Mouse (Mus musculus): ENCODE measurements around the gene Acyp1. TPM values are rescaled to one million over a fixed set of nuclear protein-coding genes. Genes with fewer than 3 reads are reported as not detected.
A peak's percentile ranks its signal among the peaks of the same experiment; 100 is the strongest.

The Acyp1 gene
- polyA plus RNA-seq, 1 experiment from 2014 or later: 68.0 TPM

DNA sequence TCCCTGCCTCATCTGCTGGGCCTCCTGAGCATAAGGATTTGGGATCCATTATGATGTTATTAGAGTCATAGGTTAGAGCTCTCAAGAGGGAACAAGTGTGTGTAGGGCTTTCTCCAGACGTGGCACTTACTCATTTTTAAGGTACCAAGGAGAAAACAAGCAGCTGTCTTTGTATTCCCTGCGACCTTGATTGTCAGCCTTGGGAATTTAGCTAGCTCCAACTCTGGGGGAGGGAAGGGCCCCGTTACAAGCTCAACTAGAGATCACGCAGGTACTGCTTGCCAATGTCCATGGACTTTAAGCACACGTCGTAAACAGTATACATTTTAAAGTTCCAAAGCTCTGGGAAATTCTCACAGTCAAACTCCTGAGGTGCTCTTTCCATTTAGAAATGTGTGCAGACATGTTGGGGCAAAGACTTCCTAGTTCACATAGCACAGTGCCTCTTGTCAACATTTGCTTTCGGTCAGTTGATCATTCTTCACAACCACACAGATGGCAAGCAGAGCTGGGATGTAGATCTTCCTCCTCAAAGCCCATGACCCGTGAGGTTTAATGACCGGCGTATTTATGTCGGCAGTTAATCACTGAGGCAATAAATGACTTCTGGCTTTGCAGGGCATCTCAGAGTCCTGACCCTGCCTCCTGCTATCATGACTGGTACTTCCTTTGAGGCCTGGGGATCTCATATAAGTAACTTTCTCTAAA is 10.0 kb upstream of the Acyp1 start:
- no peak overlapping the region for H3K4me2 ChIP-seq
- no peak overlapping the region for H3K4me3 ChIP-seq (ENCODE audit: low read depth, low read length)
- H3K36me3 ChIP-seq (ENCODE audit: control insufficient read depth, insufficient read depth, low read length): peaks cover 10% of the 10 kb centered on the region
- H3K27ac ChIP-seq (ENCODE audit: low read depth, low read length): no peak overlapping the region
- whole genome bisulfite sequencing: 87% methylated on average over 11 of the region's 11 CpGs
- H3K27me3 ChIP-seq (ENCODE audit: control insufficient read depth, insufficient read depth, low read length): no peaks in the 10 kb centered on the region
- ATAC-seq (ENCODE audit: low FRiP score): no peak
- H3K9me3 ChIP-seq (ENCODE audit: control insufficient read depth, low read length): no peaks in the 10 kb centered on the region
- peak; percentile 80 for DNase-seq (ENCODE audit: low spot score, missing footprints)
- no peak overlapping the region for H3K9ac ChIP-seq (ENCODE audit: low read length)
- H3K4me1 ChIP-seq (ENCODE audit: control insufficient read depth, insufficient read depth, low read length): no peaks in the 10 kb centered on the region

DNA sequence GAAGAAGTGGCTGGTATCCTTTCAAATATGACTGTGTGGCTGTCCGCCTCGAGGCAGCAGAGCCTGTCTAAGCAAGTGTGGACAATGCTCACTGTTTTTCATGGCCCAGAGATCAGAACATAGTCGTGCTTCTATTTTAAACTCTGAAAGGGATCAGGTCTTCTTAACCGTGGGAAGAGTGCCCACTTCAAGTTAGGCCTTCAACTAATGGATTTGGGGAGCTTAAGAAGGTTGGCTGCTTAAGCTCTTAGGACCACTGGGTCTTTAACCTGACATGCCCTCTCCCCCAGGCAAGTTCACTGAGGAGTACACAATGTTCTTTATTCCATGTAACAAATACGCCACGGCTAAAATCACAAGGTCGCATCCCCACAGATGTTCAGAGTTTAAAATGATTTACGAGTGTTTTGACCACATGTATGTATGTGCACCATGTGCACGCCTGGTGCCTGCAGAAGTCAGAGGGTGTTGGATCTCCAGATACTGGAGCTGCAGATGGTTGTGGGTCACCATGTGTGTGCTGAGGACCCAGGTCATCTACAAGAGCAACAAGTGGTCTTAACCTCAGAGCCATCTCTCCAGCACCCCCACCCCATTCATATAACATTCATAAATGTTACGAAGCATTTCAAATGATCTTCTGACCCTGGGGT is 9.2 kb upstream of the Acyp1 start:
- Histone ChIP-seq H3K4me1 (ENCODE audit: control insufficient read depth, insufficient read depth, low read length) (no peaks in the 10 kb centered on the region), H3K9me3 (ENCODE audit: control insufficient read depth, low read length) (no peaks in the 10 kb centered on the region), H3K4me3 (ENCODE audit: low read depth, low read length) (no peak overlapping the region), H3K4me2 (no peak overlapping the region), H3K9ac (ENCODE audit: low read length) (no peak overlapping the region), H3K27me3 (ENCODE audit: control insufficient read depth, insufficient read depth, low read length) (no peaks in the 10 kb centered on the region), H3K36me3 (ENCODE audit: control insufficient read depth, insufficient read depth, low read length) (peaks cover 8% of the 10 kb centered on the region), H3K27ac (ENCODE audit: low read depth, low read length) (no peak overlapping the region)
- ATAC-seq (ENCODE audit: low FRiP score) (no peak), DNase-seq (ENCODE audit: low spot score, missing footprints) (peak; percentile 84)
- WGBS: 84% methylated on average over 10 of the region's 10 CpGs

DNA sequence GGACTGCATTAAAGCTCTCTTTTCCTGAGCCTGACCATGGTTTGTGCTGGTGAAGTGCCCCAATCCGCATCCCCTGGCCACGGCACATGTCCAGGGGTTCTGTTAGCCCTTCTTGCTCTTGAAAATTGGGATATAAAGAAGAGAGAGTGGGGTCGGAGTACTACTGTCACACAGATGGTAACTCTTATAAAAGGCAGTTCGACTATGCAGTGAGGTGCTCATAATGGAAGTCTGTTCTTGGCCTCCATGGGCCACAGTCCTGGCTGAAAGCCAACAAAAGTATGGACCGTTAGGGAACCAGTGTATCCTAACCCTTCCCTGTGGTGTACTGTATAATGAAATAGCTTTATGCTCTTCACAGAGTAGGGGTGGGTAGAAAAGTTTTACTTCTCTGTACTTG is 8.7 kb upstream of the Acyp1 start:
- no peak overlapping the region for H3K27ac ChIP-seq (ENCODE audit: low read depth, low read length)
- H3K4me1 ChIP-seq (ENCODE audit: control insufficient read depth, insufficient read depth, low read length): no peaks in the 10 kb centered on the region
- no peaks in the 10 kb centered on the region for H3K9me3 ChIP-seq (ENCODE audit: control insufficient read depth, low read length)
- no peak overlapping the region for H3K4me3 ChIP-seq (ENCODE audit: low read depth, low read length)
- peaks cover 5% of the 10 kb centered on the region for H3K36me3 ChIP-seq (ENCODE audit: control insufficient read depth, insufficient read depth, low read length)
- no peak overlapping the region for H3K9ac ChIP-seq (ENCODE audit: low read length)
- no peak overlapping the region for H3K4me2 ChIP-seq
- no peaks in the 10 kb centered on the region for H3K27me3 ChIP-seq (ENCODE audit: control insufficient read depth, insufficient read depth, low read length)
- 92% methylated on average over 5 of the region's 5 CpGs for WGBS
- DNase-seq (ENCODE audit: low spot score, missing footprints) (peak; percentile 83), ATAC-seq (ENCODE audit: low FRiP score) (no peak)

DNA sequence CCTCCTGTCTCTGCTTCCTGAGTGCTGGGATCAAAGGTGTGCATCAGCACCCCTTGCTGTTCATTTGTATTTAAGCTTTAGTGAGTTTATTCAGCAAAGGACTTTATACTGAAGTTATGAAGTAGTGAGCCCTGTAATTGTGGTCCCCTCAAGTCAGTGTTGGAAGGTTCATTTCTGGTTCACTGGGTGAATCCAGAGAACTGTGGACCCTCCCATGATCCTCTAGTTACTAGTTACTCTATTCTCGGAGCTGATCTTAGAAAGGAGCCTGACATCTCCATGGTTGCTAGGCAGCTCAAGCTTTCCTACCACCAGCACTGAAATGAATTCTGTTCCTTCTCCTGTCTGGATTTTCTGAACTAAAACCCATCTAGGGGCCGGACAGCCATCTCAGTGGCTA is 7.3 kb upstream of the Acyp1 start:
- DNase-seq (ENCODE audit: low spot score, missing footprints) (no peak), ATAC-seq (ENCODE audit: low FRiP score) (no peak)
- no peak overlapping the region for H3K27ac ChIP-seq (ENCODE audit: low read depth, low read length)
- H3K9ac ChIP-seq (ENCODE audit: low read length): no peak overlapping the region
- H3K4me3 ChIP-seq (ENCODE audit: low read depth, low read length): no peak overlapping the region
- peaks cover 3% of the 10 kb centered on the region; the same call in 1 of the 2 replicates for H3K36me3 ChIP-seq (ENCODE audit: control insufficient read depth, insufficient read depth, low read length)
- no peaks in the 10 kb centered on the region for H3K27me3 ChIP-seq (ENCODE audit: control insufficient read depth, insufficient read depth, low read length)
- no peaks in the 10 kb centered on the region for H3K9me3 ChIP-seq (ENCODE audit: control insufficient read depth, low read length)
- WGBS: 91% methylated on average over 2 of the region's 2 CpGs
- H3K4me1 ChIP-seq (ENCODE audit: control insufficient read depth, insufficient read depth, low read length): no peaks in the 10 kb centered on the region
- H3K4me2 ChIP-seq: no peak overlapping the region

DNA sequence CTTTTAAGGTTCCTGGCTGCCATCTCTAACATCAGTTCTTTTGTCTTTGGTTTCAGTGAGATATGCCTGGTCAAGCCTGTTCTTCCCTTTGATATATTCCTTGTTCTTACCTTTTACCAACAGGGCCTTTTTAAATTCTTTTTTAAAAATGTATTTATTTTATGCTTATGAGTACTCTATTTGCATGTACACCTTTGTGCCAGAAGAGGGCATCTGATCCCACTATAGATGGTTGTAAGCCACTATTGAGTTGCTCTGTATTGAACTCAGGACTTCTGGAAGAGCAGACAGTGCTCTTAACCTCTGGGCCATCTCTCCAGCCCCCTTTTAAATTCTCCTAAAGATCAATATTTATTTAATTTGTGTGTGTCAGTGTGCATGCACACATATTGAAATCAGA is 4.7 kb upstream of the Acyp1 start:
- Histone ChIP-seq H3K4me1 (ENCODE audit: control insufficient read depth, insufficient read depth, low read length) (peaks cover 4% of the 10 kb centered on the region; the same call in 1 of the 2 replicates), H3K9me3 (ENCODE audit: control insufficient read depth, low read length) (no peaks in the 10 kb centered on the region), H3K9ac (ENCODE audit: low read length) (no peak overlapping the region), H3K27me3 (ENCODE audit: control insufficient read depth, insufficient read depth, low read length) (no peaks in the 10 kb centered on the region), H3K4me3 (ENCODE audit: low read depth, low read length) (no peak overlapping the region), H3K4me2 (no peak overlapping the region), H3K27ac (ENCODE audit: low read depth, low read length) (no peak overlapping the region), H3K36me3 (ENCODE audit: control insufficient read depth, insufficient read depth, low read length) (no peaks in the 10 kb centered on the region)
- DNase-seq (ENCODE audit: low spot score, missing footprints) (no peak), ATAC-seq (ENCODE audit: low FRiP score) (no peak)

DNA sequence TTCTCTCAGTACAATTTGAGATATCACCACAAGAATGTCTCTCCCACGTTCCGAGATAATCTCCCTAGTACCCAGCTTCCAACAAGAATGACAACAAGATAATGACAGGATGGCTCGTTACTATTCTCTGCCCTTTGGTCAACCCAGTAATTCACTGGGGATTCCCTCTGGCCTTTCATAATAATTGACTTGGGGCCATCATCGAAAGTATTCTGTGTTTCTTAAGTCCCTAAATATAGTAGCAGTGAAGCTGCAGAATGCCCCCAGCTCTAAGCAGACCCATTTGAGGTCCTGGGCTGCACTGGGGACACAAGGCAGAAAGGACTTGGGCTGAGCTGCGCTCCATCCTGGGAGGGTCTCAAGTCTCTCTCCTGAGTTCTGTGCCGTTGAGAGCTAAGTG is 4.0 kb upstream of the Acyp1 start:
- Histone ChIP-seq H3K9me3 (ENCODE audit: control insufficient read depth, low read length) (no peaks in the 10 kb centered on the region), H3K4me2 (no peak overlapping the region), H3K4me1 (ENCODE audit: control insufficient read depth, insufficient read depth, low read length) (peaks cover 4% of the 10 kb centered on the region; the same call in 1 of the 2 replicates), H3K4me3 (ENCODE audit: low read depth, low read length) (no peak overlapping the region), H3K9ac (ENCODE audit: low read length) (no peak overlapping the region), H3K27ac (ENCODE audit: low read depth, low read length) (no peak overlapping the region), H3K27me3 (ENCODE audit: control insufficient read depth, insufficient read depth, low read length) (no peaks in the 10 kb centered on the region), H3K36me3 (ENCODE audit: control insufficient read depth, insufficient read depth, low read length) (no peaks in the 10 kb centered on the region)
- peak; percentile 54 for DNase-seq (ENCODE audit: low spot score, missing footprints)
- ATAC-seq (ENCODE audit: low FRiP score): no peak
- 83% methylated on average over 6 of the region's 6 CpGs for WGBS

DNA sequence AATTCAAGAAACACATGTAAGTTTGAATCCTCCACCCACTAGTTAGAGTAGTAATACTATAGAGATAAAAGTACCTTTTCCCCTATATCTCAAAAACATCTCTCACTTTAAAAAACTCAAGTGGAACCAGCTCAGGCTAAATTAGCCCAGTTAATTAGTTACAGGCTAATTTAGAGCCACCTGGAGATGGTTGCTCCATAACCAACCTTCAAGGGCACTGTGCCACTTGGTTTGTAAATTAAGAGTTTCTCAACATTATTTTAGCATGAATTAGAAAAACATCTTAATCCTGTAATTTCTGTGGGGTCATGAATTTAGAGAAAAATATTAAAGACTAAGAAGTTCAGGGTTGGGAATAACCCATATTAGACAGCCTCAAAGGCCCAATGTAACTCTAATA is 3.3 kb upstream of the Acyp1 start:
- H3K9ac ChIP-seq (ENCODE audit: low read length): no peak overlapping the region
- H3K27ac ChIP-seq (ENCODE audit: low read depth, low read length): no peak overlapping the region
- DNase-seq (ENCODE audit: low spot score, missing footprints) (no peak), ATAC-seq (ENCODE audit: low FRiP score) (no peak)
- H3K9me3 ChIP-seq (ENCODE audit: control insufficient read depth, low read length): no peaks in the 10 kb centered on the region
- no peaks in the 10 kb centered on the region for H3K36me3 ChIP-seq (ENCODE audit: control insufficient read depth, insufficient read depth, low read length)
- H3K4me1 ChIP-seq (ENCODE audit: control insufficient read depth, insufficient read depth, low read length): peaks cover 4% of the 10 kb centered on the region; the same call in 1 of the 2 replicates
- no peaks in the 10 kb centered on the region for H3K27me3 ChIP-seq (ENCODE audit: control insufficient read depth, insufficient read depth, low read length)
- H3K4me2 ChIP-seq: no peak overlapping the region
- no peak overlapping the region for H3K4me3 ChIP-seq (ENCODE audit: low read depth, low read length)

DNA sequence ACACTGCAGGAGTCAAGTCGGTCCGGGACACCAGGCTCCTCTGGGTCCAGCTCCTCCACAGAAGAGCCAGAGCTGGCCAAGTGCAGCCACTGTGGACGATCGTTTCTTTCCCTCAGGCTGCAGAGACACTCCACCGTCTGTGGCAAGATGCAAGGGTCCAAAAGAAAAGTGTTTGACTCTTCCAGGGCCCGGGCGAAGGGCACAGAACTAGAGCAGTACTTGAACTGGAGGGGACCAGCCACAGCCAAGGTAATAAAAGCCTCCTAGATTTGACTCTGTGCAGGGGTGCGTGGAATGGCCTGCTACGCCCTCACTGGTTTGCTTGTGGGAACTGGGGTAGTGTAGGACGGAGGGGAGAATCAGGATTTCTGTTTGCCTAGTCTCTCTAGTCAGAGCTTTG is 2.4 kb upstream of the Acyp1 start:
- ATAC-seq (ENCODE audit: low FRiP score) (no peak), DNase-seq (ENCODE audit: low spot score, missing footprints) (peak; percentile 81)
- no peak overlapping the region for H3K4me3 ChIP-seq (ENCODE audit: low read depth, low read length)
- H3K9ac ChIP-seq (ENCODE audit: low read length): no peak overlapping the region
- no peaks in the 10 kb centered on the region for H3K36me3 ChIP-seq (ENCODE audit: control insufficient read depth, insufficient read depth, low read length)
- no peaks in the 10 kb centered on the region for H3K27me3 ChIP-seq (ENCODE audit: control insufficient read depth, insufficient read depth, low read length)
- 87% methylated on average over 10 of the region's 10 CpGs for WGBS
- peaks cover 4% of the 10 kb centered on the region; the same call in 1 of the 2 replicates for H3K4me1 ChIP-seq (ENCODE audit: control insufficient read depth, insufficient read depth, low read length)
- no peak overlapping the region for H3K4me2 ChIP-seq
- no peaks in the 10 kb centered on the region for H3K9me3 ChIP-seq (ENCODE audit: control insufficient read depth, low read length)
- H3K27ac ChIP-seq (ENCODE audit: low read depth, low read length): no peak overlapping the region

DNA sequence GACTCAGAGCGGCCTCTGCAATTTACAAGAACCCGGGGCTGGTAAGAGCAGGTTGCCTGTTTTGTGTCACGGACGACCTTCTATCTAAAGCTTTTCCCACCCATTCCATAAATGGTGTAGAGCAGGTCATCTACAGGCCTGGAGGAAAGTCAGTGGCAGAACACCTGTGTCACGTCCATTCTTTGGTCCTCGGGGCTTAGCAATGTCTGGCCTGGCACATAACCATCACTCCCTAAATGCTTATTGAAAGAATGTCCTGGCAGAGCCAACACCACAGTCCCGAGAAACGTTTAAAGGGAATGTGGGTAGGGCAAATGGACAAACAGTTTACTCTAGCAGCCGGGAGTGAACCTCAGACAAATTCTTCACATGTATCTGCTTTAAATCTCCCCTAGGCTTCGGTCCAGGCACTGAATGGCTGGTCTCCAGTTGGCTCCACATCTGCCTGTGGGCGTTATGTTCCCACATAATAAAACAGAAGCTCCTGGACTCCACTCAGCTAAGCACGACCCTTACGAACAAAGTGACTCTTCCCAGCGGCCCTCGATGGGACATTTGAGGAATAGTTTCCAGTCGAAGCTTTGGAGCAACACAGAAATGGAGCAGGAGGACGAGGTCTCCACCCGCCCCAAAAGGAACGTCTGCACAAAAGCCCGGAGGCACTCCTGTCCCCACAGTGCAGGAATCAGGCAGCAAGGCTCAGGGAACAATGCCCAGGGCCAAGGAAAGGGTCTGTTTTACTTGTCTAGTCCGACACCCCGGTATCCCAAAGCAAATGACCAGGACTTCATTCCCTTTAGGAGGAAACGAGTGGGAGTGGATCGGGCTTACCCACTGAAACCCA is 1.1 kb upstream of the Acyp1 start:
- 64% methylated on average over 24 of the region's 24 CpGs for WGBS
- H3K4me1 ChIP-seq (ENCODE audit: control insufficient read depth, insufficient read depth, low read length): peaks cover 4% of the 10 kb centered on the region; the same call in 1 of the 2 replicates
- DNase-seq (ENCODE audit: low spot score, missing footprints) (peak; percentile 82), ATAC-seq (ENCODE audit: low FRiP score) (no peak)
- H3K27ac ChIP-seq (ENCODE audit: low read depth, low read length): no peak overlapping the region
- H3K9ac ChIP-seq (ENCODE audit: low read length): peak overlapping the region; percentile 64
- no peaks in the 10 kb centered on the region for H3K36me3 ChIP-seq (ENCODE audit: control insufficient read depth, insufficient read depth, low read length)
- peak overlapping the region; percentile 47 for H3K4me3 ChIP-seq (ENCODE audit: low read depth, low read length)
- no peaks in the 10 kb centered on the region for H3K9me3 ChIP-seq (ENCODE audit: control insufficient read depth, low read length)
- H3K27me3 ChIP-seq (ENCODE audit: control insufficient read depth, insufficient read depth, low read length): no peaks in the 10 kb centered on the region
- peak overlapping the region; percentile 84 for H3K4me2 ChIP-seq

All from midbrain, embryonic 11.5 days (tissue).